Mouse (Mus musculus): Measurements from ENCODE around the gene Rsrc1. TPM values are rescaled to one million over a fixed set of nuclear protein-coding genes. Genes with fewer than 3 reads are reported as not detected.

Gene Rsrc1
- polyA plus RNA-seq, 1 experiment from 2014 or later, result 48.2 TPM

Other genes starting within 250 kb of the Rsrc1 start
- 31.6 and 38.4 TPM in 2 replicates for gene Shox2, start 381 bp downstream of the Rsrc1 start, polyA plus RNA-seq (2016; fragmentation: Nextera tagmentation; extraction: Ambion mirVana)